Mouse (Mus musculus) frontal cortex, adult 2 months (tissue): ENCODE measurements around the gene Adamts9. TPM values are rescaled to one million over a fixed set of nuclear protein-coding genes. Genes with fewer than 3 reads are reported as not detected.

Source experiments
- DNase-seq, 2 experiments: peaks; one replicate each; pipeline ENCODE4 v3.0.0; 2022; ENCODE audit warnings: low spot score in 1 of 2; ENCODE audit errors: extremely low spot score in 1 of 2
- polyA plus RNA-seq: library from polyadenylated mRNA; depleted of rRNA; stranded (reverse); fragments of >200 nt; gene quantifications from 2 replicates; pipeline ENCODE4 v1.2.3, GENCODE M21; 2012

Adamts9 gene
- polyA plus RNA-seq, 1 experiment: 1.3 TPM

- DNase-seq: peak; percentile 27 to 48
These were observed 74.2 kb downstream of the Adamts9 start, which contains the start of gene Gm15737 for GRCm38 (mm10) chr6:92869089-92869581. Gm15737 (plus strand) TSS chr6:92869357.

- DNase-seq: no peak
These were observed 80.7 kb downstream of the Adamts9 start for GRCm38 (mm10) chr6:92862599-92862998.

GRCm38 (mm10) chr6:92860285-92860912, 82.9 kb downstream of the Adamts9 start:
- no peak for DNase-seq

GRCm38 (mm10) chr6:92858721-92859510, 84.4 kb downstream of the Adamts9 start:
- DNase-seq: no peak

GRCm38 (mm10) chr6:92857761-92858160, 85.5 kb downstream of the Adamts9 start:
- DNase-seq: no peak

GRCm38 (mm10) chr6:92854873-92855272, 88.4 kb downstream of the Adamts9 start:
- no peak for DNase-seq

GRCm38 (mm10) chr6:92850250-92850649, 93.0 kb downstream of the Adamts9 start:
- DNase-seq: peak; percentile 53 to 59

GRCm38 (mm10) chr6:92849208-92849607, 94.1 kb downstream of the Adamts9 start:
- DNase-seq: no peak

GRCm38 (mm10) chr6:92846614-92847013, 96.7 kb downstream of the Adamts9 start:
- DNase-seq: no peak

GRCm38 (mm10) chr6:92845898-92846297, 97.4 kb downstream of the Adamts9 start:
- no peak for DNase-seq

- DNase-seq: no peak
These were observed 99.8 kb downstream of the Adamts9 start for GRCm38 (mm10) chr6:92843474-92843873.

GRCm38 (mm10) chr6:92842000-92842399, 101.3 kb downstream of the Adamts9 start:
- no peak for DNase-seq

GRCm38 (mm10) chr6:92831106-92831505, 112.2 kb downstream of the Adamts9 start:
- no peak for DNase-seq

GRCm38 (mm10) chr6:92829148-92829547, 114.1 kb downstream of the Adamts9 start:
- no peak for DNase-seq

GRCm38 (mm10) chr6:92827360-92827759, 115.9 kb downstream of the Adamts9 start:
- DNase-seq: no peak

- no peak for DNase-seq
These were observed 116.7 kb downstream of the Adamts9 start for GRCm38 (mm10) chr6:92826561-92826960.

GRCm38 (mm10) chr6:92823991-92824390, 119.3 kb downstream of the Adamts9 start:
- DNase-seq: no peak

GRCm38 (mm10) chr6:92822006-92822405, 121.3 kb downstream of the Adamts9 start:
- DNase-seq: no peak

- no peak for DNase-seq
These were observed 121.7 kb downstream of the Adamts9 start for GRCm38 (mm10) chr6:92821606-92822005.

GRCm38 (mm10) chr6:92817661-92818060, 125.6 kb downstream of the Adamts9 start:
- DNase-seq: no peak

GRCm38 (mm10) chr6:92816311-92816751, 127.0 kb downstream of the Adamts9 start, which contains the start of gene A730049H05Rik:
A730049H05Rik (plus strand) TSS chr6:92816478.
- DNase-seq: no peak
